Mouse (Mus musculus): ENCODE results near the gene Cldn11.

GRCm38 (mm10) chr3:31152108-31152507, 2.4 kb downstream of the Cldn11 start:
- TF ChIP-seq POLR2A (IDR thresholded peaks at IDR 0.05; ENCODE audit: borderline replicate concordance, insufficient read depth, low read length) (no peak), CTCF (IDR thresholded peaks at IDR 0.05; ENCODE audit: borderline replicate concordance, insufficient read depth, low read depth, low read length) (no peak)

All from cerebellum, adult 2 months (tissue).